Mouse (Mus musculus): ENCODE measurements around the gene Usp32. TPM values are rescaled to one million over a fixed set of nuclear protein-coding genes. Genes with fewer than 3 reads are reported as not detected.

Usp32 gene
- polyA plus RNA-seq, 1 experiment from 2014 or later: 5.7 TPM

DNA sequence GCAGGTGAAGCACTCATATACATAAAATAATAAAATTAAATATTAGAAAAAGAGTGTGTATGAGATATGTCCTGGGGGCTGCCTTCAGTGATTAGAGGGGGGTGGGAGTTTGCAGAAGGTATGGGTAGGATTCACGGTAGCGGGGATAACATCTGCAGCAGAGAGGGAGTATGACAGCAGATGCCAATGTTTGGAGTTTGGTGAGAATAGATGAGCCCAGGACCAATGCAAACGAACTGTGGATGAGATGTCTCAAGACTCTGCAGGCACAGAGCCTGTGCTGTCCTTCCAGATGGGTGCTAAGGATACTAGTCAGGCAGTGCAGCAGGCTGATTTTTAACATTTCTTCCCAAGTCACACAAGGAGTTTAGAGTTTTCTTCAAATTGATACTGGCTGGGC is 163.3 kb downstream of the Usp32 start:
- no peaks in the 10 kb centered on the region for H3K27me3 ChIP-seq (ENCODE audit: control insufficient read depth, insufficient read depth, low read length)
- H3K36me3 ChIP-seq (replicated peaks; ENCODE audit: control insufficient read depth, insufficient read depth, low read depth, low read length): no peaks in the 10 kb centered on the region
- no peak overlapping the region for H3K4me2 ChIP-seq (ENCODE audit: low read depth, low read length)
- no peaks in the 10 kb centered on the region; the same call in 1 of the 2 replicates for H3K4me1 ChIP-seq (ENCODE audit: control insufficient read depth, insufficient read depth, low read length)
- DNase-seq (ENCODE audit: low spot score): no peak
- no peaks in the 10 kb centered on the region for H3K9me3 ChIP-seq (replicated peaks; ENCODE audit: control insufficient read depth, low read length)
- H3K4me3 ChIP-seq (ENCODE audit: low read depth, low read length): no peak overlapping the region
- 80% methylated on average over 3 of the region's 3 CpGs for WGBS
- H3K9ac ChIP-seq (replicated peaks; ENCODE audit: low read length): no peak overlapping the region
- no peak for ATAC-seq (replicated peaks; ENCODE audit: insufficient number of reproducible peaks, low FRiP score, low TSS enrichment, low read depth)
- H3K27ac ChIP-seq (replicated peaks; ENCODE audit: low read depth, low read length): no peak overlapping the region

DNA sequence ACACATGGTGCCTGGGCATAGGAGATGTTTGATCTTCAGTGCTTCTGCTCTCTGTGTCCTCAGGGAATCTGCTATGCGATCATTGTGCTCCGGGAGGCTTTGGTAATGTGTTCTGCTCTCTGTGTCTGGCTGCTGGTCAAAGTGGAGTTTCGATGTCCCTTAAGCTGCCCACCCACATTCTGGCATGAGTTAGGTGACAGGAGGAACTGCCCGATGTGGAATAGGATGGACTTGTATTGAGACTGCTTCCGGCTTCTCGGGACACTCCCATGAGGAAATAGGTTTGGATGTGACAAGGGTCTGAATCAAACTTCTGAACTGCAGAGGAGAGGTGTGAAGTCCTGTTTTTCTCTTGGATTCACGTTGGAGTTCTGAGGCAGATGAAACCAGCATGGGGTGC is 165.4 kb downstream of the Usp32 start:
- ATAC-seq (replicated peaks; ENCODE audit: insufficient number of reproducible peaks, low FRiP score, low TSS enrichment, low read depth) (no peak), DNase-seq (ENCODE audit: low spot score) (no peak)
- Histone ChIP-seq H3K4me2 (ENCODE audit: low read depth, low read length) (no peak overlapping the region), H3K4me3 (ENCODE audit: low read depth, low read length) (no peak overlapping the region), H3K4me1 (ENCODE audit: control insufficient read depth, insufficient read depth, low read length) (no peaks in the 10 kb centered on the region; the same call in 1 of the 2 replicates), H3K9ac (replicated peaks; ENCODE audit: low read length) (no peak overlapping the region), H3K36me3 (replicated peaks; ENCODE audit: control insufficient read depth, insufficient read depth, low read depth, low read length) (no peaks in the 10 kb centered on the region), H3K27me3 (ENCODE audit: control insufficient read depth, insufficient read depth, low read length) (no peaks in the 10 kb centered on the region), H3K9me3 (replicated peaks; ENCODE audit: control insufficient read depth, low read length) (no peaks in the 10 kb centered on the region), H3K27ac (replicated peaks; ENCODE audit: low read depth, low read length) (no peak overlapping the region)
- WGBS: 63% methylated on average over 7 of the region's 7 CpGs

DNA sequence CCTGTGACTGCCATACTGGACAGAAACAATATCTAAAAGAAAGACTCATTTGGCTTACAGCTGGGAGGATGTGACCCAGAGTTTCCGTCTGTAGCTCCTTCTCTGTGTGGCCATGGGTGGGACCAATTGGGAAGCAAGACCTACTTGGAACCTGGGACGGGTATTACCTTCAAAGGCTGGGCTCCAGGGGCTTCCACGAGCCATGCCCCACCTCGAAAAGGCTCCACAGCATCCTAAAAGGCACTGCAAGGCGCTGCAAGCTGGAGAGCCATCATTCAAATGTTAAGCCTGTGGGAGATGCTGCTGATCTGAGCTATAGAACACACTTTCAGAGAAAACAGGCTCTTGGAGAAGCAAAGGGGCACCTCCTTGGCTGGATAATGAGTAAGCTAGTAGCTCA is 166.3 kb downstream of the Usp32 start:
- 64% methylated on average over 5 of the region's 5 CpGs for WGBS
- no peak for DNase-seq (ENCODE audit: low spot score)
- no peaks in the 10 kb centered on the region for H3K9me3 ChIP-seq (replicated peaks; ENCODE audit: control insufficient read depth, low read length)
- no peak overlapping the region for H3K9ac ChIP-seq (replicated peaks; ENCODE audit: low read length)
- H3K27ac ChIP-seq (replicated peaks; ENCODE audit: low read depth, low read length): no peak overlapping the region
- no peaks in the 10 kb centered on the region; the same call in 1 of the 2 replicates for H3K4me1 ChIP-seq (ENCODE audit: control insufficient read depth, insufficient read depth, low read length)
- no peaks in the 10 kb centered on the region for H3K27me3 ChIP-seq (ENCODE audit: control insufficient read depth, insufficient read depth, low read length)
- no peak for ATAC-seq (replicated peaks; ENCODE audit: insufficient number of reproducible peaks, low FRiP score, low TSS enrichment, low read depth)
- no peaks in the 10 kb centered on the region for H3K36me3 ChIP-seq (replicated peaks; ENCODE audit: control insufficient read depth, insufficient read depth, low read depth, low read length)
- H3K4me3 ChIP-seq (ENCODE audit: low read depth, low read length): no peak overlapping the region
- H3K4me2 ChIP-seq (ENCODE audit: low read depth, low read length): no peak overlapping the region

DNA sequence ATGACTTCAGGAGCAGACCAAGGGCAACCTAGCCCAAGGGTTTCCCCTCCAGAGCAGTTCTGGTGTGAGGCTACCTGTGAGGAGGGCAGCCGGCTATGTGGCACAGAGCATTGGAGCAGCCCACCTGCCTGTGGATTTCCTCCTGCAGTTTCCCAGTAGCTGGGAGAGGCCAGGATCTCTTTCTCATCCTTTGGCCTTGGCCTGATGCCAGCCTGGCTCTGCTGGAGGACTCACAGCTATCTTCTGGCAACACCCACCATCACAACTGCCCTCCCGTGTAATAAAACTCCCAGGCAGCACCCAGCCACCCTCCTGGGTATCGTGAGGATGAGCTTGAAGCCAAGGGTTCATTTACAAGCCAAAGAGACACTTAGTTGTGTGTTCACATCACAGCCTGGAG is 167.9 kb downstream of the Usp32 start:
- no peak overlapping the region for H3K4me2 ChIP-seq (ENCODE audit: low read depth, low read length)
- H3K27ac ChIP-seq (replicated peaks; ENCODE audit: low read depth, low read length): no peak overlapping the region
- H3K9ac ChIP-seq (replicated peaks; ENCODE audit: low read length): no peak overlapping the region
- no peaks in the 10 kb centered on the region for H3K36me3 ChIP-seq (replicated peaks; ENCODE audit: control insufficient read depth, insufficient read depth, low read depth, low read length)
- no peaks in the 10 kb centered on the region; the same call in 1 of the 2 replicates for H3K4me1 ChIP-seq (ENCODE audit: control insufficient read depth, insufficient read depth, low read length)
- ATAC-seq (replicated peaks; ENCODE audit: insufficient number of reproducible peaks, low FRiP score, low TSS enrichment, low read depth) (no peak), DNase-seq (ENCODE audit: low spot score) (no peak)
- no peaks in the 10 kb centered on the region for H3K9me3 ChIP-seq (replicated peaks; ENCODE audit: control insufficient read depth, low read length)
- WGBS: 74% methylated on average over 3 of the region's 3 CpGs
- H3K4me3 ChIP-seq (ENCODE audit: low read depth, low read length): no peak overlapping the region
- no peaks in the 10 kb centered on the region for H3K27me3 ChIP-seq (ENCODE audit: control insufficient read depth, insufficient read depth, low read length)

DNA sequence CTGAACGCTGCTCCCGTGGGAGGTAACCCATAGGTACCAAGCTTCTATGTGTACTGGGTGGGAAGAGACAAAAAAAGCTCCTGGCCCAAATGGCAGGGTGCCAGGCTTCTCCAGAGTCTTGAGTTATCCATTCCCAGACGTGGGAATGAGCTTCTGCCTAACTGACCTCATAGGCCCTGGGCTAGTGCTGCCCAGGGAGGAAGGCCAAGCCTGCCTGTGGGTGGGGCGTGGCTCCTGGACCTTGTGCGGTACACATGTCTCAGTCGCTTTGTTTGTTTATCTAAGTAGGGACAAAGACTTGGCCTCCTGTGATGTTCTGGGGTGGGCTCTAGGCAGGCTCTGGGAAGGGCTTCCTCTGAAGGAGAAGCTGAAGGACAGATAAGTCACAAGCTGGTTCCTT is 171.2 kb downstream of the Usp32 start:
- H3K9me3 ChIP-seq (replicated peaks; ENCODE audit: control insufficient read depth, low read length): no peaks in the 10 kb centered on the region
- H3K9ac ChIP-seq (replicated peaks; ENCODE audit: low read length): no peak overlapping the region
- DNase-seq (ENCODE audit: low spot score): no peak
- no peak overlapping the region for H3K4me3 ChIP-seq (ENCODE audit: low read depth, low read length)
- H3K36me3 ChIP-seq (replicated peaks; ENCODE audit: control insufficient read depth, insufficient read depth, low read depth, low read length): no peaks in the 10 kb centered on the region
- H3K4me2 ChIP-seq (ENCODE audit: low read depth, low read length): no peak overlapping the region
- no peaks in the 10 kb centered on the region for H3K4me1 ChIP-seq (ENCODE audit: control insufficient read depth, insufficient read depth, low read length)
- H3K27me3 ChIP-seq (ENCODE audit: control insufficient read depth, insufficient read depth, low read length): no peaks in the 10 kb centered on the region
- WGBS: 51% methylated on average over 6 of the region's 6 CpGs
- no peak for ATAC-seq (replicated peaks; ENCODE audit: insufficient number of reproducible peaks, low FRiP score, low TSS enrichment, low read depth)
- H3K27ac ChIP-seq (replicated peaks; ENCODE audit: low read depth, low read length): no peak overlapping the region

- H3K9me3 ChIP-seq (replicated peaks; ENCODE audit: control insufficient read depth, low read length): no peaks in the 10 kb centered on the region
- DNase-seq (ENCODE audit: low spot score) (no peak), ATAC-seq (replicated peaks; ENCODE audit: insufficient number of reproducible peaks, low FRiP score, low TSS enrichment, low read depth) (no peak)
- no peaks in the 10 kb centered on the region for H3K27me3 ChIP-seq (ENCODE audit: control insufficient read depth, insufficient read depth, low read length)
- H3K27ac ChIP-seq (replicated peaks; ENCODE audit: low read depth, low read length): no peak overlapping the region
- no peak overlapping the region for H3K4me2 ChIP-seq (ENCODE audit: low read depth, low read length)
- H3K4me3 ChIP-seq (ENCODE audit: low read depth, low read length): no peak overlapping the region
- H3K9ac ChIP-seq (replicated peaks; ENCODE audit: low read length): no peak overlapping the region
- H3K4me1 ChIP-seq (ENCODE audit: control insufficient read depth, insufficient read depth, low read length): no peaks in the 10 kb centered on the region
- 73% methylated on average over 4 of the region's 4 CpGs for WGBS
- no peaks in the 10 kb centered on the region for H3K36me3 ChIP-seq (replicated peaks; ENCODE audit: control insufficient read depth, insufficient read depth, low read depth, low read length)
Measured at GRCm38 (mm10) chr11:84968309-84968708, 171.7 kb downstream of the Usp32 start.

DNA sequence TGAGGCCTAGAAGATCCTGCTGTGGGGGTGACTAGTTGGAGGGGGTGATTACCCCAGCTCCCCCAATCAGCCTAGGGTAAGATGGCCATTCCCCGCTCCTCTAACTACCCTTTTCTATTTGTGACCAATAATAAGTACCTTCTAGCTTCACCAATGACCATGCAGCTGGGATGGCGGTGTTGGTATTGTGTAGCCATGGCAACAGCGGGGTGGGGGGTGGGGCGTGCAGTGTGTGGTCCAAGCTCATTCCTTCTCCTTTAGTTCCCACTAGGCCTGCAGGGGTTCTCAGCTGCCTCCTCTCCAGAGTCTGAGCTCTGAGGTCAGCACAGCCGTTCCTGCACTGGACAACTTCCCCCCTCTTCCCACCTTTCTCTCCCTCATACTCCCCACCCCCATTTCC is 172.8 kb downstream of the Usp32 start:
- Histone ChIP-seq H3K27ac (replicated peaks; ENCODE audit: low read depth, low read length) (no peak overlapping the region), H3K27me3 (ENCODE audit: control insufficient read depth, insufficient read depth, low read length) (no peaks in the 10 kb centered on the region), H3K4me1 (ENCODE audit: control insufficient read depth, insufficient read depth, low read length) (no peaks in the 10 kb centered on the region), H3K36me3 (replicated peaks; ENCODE audit: control insufficient read depth, insufficient read depth, low read depth, low read length) (no peaks in the 10 kb centered on the region), H3K9ac (replicated peaks; ENCODE audit: low read length) (no peak overlapping the region), H3K4me2 (ENCODE audit: low read depth, low read length) (no peak overlapping the region), H3K9me3 (replicated peaks; ENCODE audit: control insufficient read depth, low read length) (no peaks in the 10 kb centered on the region), H3K4me3 (ENCODE audit: low read depth, low read length) (no peak overlapping the region)
- DNase-seq (ENCODE audit: low spot score) (peak; percentile 46), ATAC-seq (replicated peaks; ENCODE audit: insufficient number of reproducible peaks, low FRiP score, low TSS enrichment, low read depth) (peak; percentile 52)
- WGBS: 21% methylated on average over 5 of the region's 5 CpGs

DNA sequence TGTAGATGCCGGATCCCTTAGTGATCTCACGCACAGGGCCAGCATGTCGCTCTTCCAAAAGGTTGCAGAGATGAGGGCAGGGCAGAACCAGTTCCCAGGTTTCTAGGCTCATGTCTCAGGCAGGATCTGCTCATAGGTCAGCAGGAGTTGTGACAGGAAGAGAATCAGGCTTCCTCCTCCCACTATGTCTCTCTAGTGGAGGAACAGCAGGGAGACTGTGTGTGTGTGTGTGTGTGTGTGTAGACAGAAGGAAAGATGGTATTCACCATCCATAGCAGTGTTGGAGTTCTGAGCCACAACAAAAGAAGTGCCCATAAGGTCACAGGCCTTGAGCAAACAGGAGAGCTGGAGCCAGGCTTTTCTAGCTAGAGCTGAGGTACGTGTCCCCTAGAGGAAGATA is 173.3 kb downstream of the Usp32 start:
- no peak overlapping the region for H3K4me3 ChIP-seq (ENCODE audit: low read depth, low read length)
- H3K4me1 ChIP-seq (ENCODE audit: control insufficient read depth, insufficient read depth, low read length): no peaks in the 10 kb centered on the region
- H3K27me3 ChIP-seq (ENCODE audit: control insufficient read depth, insufficient read depth, low read length): no peaks in the 10 kb centered on the region
- DNase-seq (ENCODE audit: low spot score) (no peak), ATAC-seq (replicated peaks; ENCODE audit: insufficient number of reproducible peaks, low FRiP score, low TSS enrichment, low read depth) (no peak)
- H3K4me2 ChIP-seq (ENCODE audit: low read depth, low read length): no peak overlapping the region
- 74% methylated on average over 4 of the region's 4 CpGs for WGBS
- H3K9me3 ChIP-seq (replicated peaks; ENCODE audit: control insufficient read depth, low read length): no peaks in the 10 kb centered on the region
- H3K36me3 ChIP-seq (replicated peaks; ENCODE audit: control insufficient read depth, insufficient read depth, low read depth, low read length): no peaks in the 10 kb centered on the region
- H3K9ac ChIP-seq (replicated peaks; ENCODE audit: low read length): no peak overlapping the region
- no peak overlapping the region for H3K27ac ChIP-seq (replicated peaks; ENCODE audit: low read depth, low read length)

All from embryonic facial prominence, embryonic 11.5 days (tissue).